Mouse (Mus musculus): ENCODE measurements around the gene Pla2g12b.

DNA sequence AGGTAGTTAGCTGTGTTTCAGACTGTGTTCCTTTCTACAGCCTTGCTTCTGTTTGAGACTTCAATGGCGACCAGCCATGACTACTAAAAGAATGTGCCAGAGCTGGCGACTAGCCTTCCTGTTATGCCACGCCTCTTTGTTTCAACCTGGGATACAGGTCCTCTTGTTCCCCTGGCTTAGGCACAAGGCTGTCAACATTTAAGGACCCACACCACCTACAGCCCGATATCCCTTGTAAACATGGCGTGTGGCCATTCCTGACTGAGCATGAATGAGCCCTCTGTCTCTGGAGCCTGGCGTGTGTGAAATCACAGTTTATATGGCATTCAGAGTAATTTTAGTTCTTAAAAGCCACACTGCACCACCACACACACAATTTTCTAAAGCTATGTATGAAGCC, 58.8 kb downstream of the Pla2g12b start:
- TF ChIP-seq CTCF (IDR thresholded peaks at IDR 0.05; ENCODE audit: borderline replicate concordance, insufficient read depth, low read depth, low read length): no peak
- no peak for TF ChIP-seq POLR2A (IDR thresholded peaks at IDR 0.05; ENCODE audit: borderline replicate concordance, insufficient read depth, low read length)
